Mouse (Mus musculus) olfactory bulb, adult 2 months (tissue): ENCODE results near the gene Sppl3. TPM values are rescaled to one million over a fixed set of nuclear protein-coding genes. Genes with fewer than 3 reads are reported as not detected.
"Not testable (repeated sequence)": the region's sequence is repeated elsewhere in the genome, so short reads cannot be mapped to it uniquely, and the experiment has no call there.

Experiments used
- H3K27ac ChIP-seq: fragments of 200-500 bp; 2 replicates; pipeline ENCODE4 v1.5.1; 2012; ENCODE audit warnings: low read depth, low read length; ENCODE audit not compliant: insufficient read depth
- H3K4me1 ChIP-seq: fragments of 200-500 bp; 2 replicates; pipeline ENCODE4 v1.6.1; 2012; ENCODE audit warnings: low read length; ENCODE audit not compliant: control insufficient read depth, insufficient read depth
- H3K4me3 ChIP-seq: fragments of 200-500 bp; 2 replicates; pipeline ENCODE4 v1.5.1; 2012; ENCODE audit warnings: mild to moderate bottlenecking, low read depth, low read length, moderate library complexity; ENCODE audit not compliant: insufficient read depth
- CTCF ChIP-seq: fragments of 200-500 bp; IDR thresholded peaks from 2 replicates; pipeline ENCODE4 v1.5.1; 2012; ENCODE audit warnings: low read depth, mild to moderate bottlenecking, low read length, moderate library complexity; ENCODE audit not compliant: insufficient read depth
- POLR2A ChIP-seq: fragments of 200-500 bp; IDR thresholded peaks from 2 replicates; pipeline ENCODE4 v1.6.1; 2012; ENCODE audit warnings: mild to moderate bottlenecking, low read depth, low read length, moderate library complexity; ENCODE audit not compliant: insufficient read depth
- WGBS: fragments of 180-500 bp; shearing (Covaris S2); methylation state at CpG from one replicate; pipeline ENCODE4 v1.1.7; 2018; 5-methylcytosine and 5-hydroxymethylcytosine counted together
- polyA plus RNA-seq: library from polyadenylated mRNA; stranded (reverse); fragments of >200 nt; gene quantifications from 2 replicates; pipeline ENCODE4 v1.2.4, GENCODE M21; 2012; ENCODE audit warnings: low replicate concordance; ENCODE audit not compliant: missing spikeins, insufficient read depth, insufficient read length

The Sppl3 gene
- polyA plus RNA-seq, 1 experiment: not detected

- WGBS: 53% methylated on average over 5 of the region's 5 CpGs
- TF ChIP-seq CTCF (no peak), POLR2A (no peak)
- peaks cover 10% of the 10 kb centered on the region for H3K4me1 ChIP-seq
- H3K27ac ChIP-seq: no peak overlapping the region
- no peak overlapping the region for H3K4me3 ChIP-seq
These were observed 88.6 kb downstream of the Sppl3 start for GRCm38 (mm10) chr5:115099530-115099929.

DNA sequence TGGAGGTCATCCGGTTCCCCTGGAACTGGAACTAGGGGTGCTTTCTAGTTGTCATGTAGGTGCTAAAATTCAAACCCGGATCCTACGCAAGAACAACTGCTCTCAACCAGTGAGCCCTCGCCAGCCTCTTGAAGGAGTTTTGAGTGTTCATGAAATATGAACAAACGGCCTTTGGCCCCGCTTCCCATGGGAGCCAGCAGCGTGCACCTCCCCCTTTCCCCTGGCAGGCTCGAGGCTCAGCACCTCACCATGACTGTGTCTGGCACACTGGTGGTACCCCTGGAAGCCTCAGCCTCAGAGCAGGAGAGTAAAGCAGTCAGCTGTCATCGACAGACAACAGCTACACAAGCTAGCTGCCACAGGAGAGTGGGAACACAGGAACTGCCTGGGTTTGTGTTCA is 89.1 kb downstream of the Sppl3 start:
- Histone ChIP-seq H3K27ac (no peak overlapping the region), H3K4me1 (peaks cover 10% of the 10 kb centered on the region), H3K4me3 (no peak overlapping the region)
- no peak for TF ChIP-seq POLR2A
- no peak for TF ChIP-seq CTCF
- WGBS: 83% methylated on average over 9 of the region's 9 CpGs

DNA sequence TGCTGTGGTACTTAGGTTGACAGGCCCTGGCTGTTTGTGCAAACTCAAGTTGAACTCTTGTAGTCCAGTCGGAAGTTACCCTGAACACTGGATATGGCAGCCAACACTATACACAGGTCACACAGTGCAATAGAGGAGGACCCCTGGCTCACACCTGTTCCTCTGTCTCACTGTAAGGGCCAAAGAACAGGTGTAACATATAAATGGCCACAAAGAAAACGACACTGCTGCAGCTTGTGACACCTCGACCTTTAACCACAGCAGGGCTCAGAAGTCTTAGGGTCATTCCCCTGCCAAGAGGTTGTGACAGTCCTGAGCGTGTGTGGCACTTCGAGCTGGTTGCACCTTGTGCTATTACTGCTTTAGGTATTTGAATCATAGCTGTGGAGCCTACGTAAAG is 89.5 kb downstream of the Sppl3 start:
- Histone ChIP-seq H3K4me1 (peaks cover 10% of the 10 kb centered on the region), H3K27ac (no peak overlapping the region), H3K4me3 (no peak overlapping the region)
- TF ChIP-seq POLR2A: no peak
- no peak for TF ChIP-seq CTCF
- WGBS: 83% methylated on average over 6 of the region's 6 CpGs

- Histone ChIP-seq H3K27ac (no peak overlapping the region), H3K4me1 (peaks cover 10% of the 10 kb centered on the region), H3K4me3 (no peak overlapping the region)
- no peak for TF ChIP-seq CTCF
- TF ChIP-seq POLR2A: no peak
- WGBS: 95% methylated on average over 2 of the region's 2 CpGs
These were observed 91.3 kb downstream of the Sppl3 start for GRCm38 (mm10) chr5:115102231-115102630.

GRCm38 (mm10) chr5:115103253-115103652 is 92.3 kb downstream of the Sppl3 start:
- WGBS: 96% methylated on average over 23 of the region's 23 CpGs
- not testable (repeated sequence) for H3K27ac ChIP-seq, H3K4me3 ChIP-seq, H3K4me1 ChIP-seq

DNA sequence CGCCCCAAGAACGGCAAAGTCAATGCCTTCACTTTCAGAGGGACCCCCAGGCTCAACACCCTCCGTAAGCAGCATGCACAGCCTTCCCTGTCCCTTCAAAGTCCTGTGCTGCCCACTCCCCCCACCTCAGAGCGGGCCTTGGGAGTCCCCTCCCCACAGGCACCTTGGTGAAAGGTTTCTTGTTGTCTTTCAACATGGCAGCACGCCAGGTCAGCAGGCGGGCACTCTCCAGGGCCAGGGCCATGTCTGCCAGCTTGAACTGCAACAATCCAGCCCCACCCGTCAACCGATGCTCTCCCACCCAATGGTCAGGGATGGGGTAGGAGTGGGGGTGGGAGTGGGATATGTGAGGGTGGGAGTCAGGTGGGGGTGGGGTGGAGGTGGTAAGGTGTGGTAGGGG is 100.2 kb downstream of the Sppl3 start:
- no peak overlapping the region for H3K27ac ChIP-seq
- TF ChIP-seq POLR2A (no peak), CTCF (no peak)
- 81% methylated on average over 7 of the region's 8 CpGs for WGBS
- no peak overlapping the region for H3K4me3 ChIP-seq
- H3K4me1 ChIP-seq: peaks cover 5% of the 10 kb centered on the region; the same call in 1 of the 2 replicates

GRCm38 (mm10) chr5:115113244-115113643 is 102.3 kb downstream of the Sppl3 start:
- Histone ChIP-seq H3K4me1 (peaks cover 5% of the 10 kb centered on the region; the same call in 1 of the 2 replicates), H3K27ac (no peak overlapping the region), H3K4me3 (no peak overlapping the region)
- no peak for TF ChIP-seq POLR2A
- TF ChIP-seq CTCF: no peak
- WGBS: 96% methylated on average over 12 of the region's 12 CpGs

- H3K27ac ChIP-seq: no peak overlapping the region
- TF ChIP-seq CTCF (no peak), POLR2A (no peak)
- WGBS: 91% methylated on average over 8 of the region's 8 CpGs
- H3K4me3 ChIP-seq: no peak overlapping the region
- peaks cover 8% of the 10 kb centered on the region for H3K4me1 ChIP-seq
These were observed 103.6 kb downstream of the Sppl3 start for GRCm38 (mm10) chr5:115114501-115114900.

GRCm38 (mm10) chr5:115116426-115116825 is 105.5 kb downstream of the Sppl3 start:
- no peak overlapping the region for H3K27ac ChIP-seq
- no peak overlapping the region for H3K4me3 ChIP-seq
- H3K4me1 ChIP-seq: peaks cover 8% of the 10 kb centered on the region
- TF ChIP-seq CTCF: no peak
- no peak for TF ChIP-seq POLR2A
- 96% methylated on average over 3 of the region's 3 CpGs for WGBS

DNA sequence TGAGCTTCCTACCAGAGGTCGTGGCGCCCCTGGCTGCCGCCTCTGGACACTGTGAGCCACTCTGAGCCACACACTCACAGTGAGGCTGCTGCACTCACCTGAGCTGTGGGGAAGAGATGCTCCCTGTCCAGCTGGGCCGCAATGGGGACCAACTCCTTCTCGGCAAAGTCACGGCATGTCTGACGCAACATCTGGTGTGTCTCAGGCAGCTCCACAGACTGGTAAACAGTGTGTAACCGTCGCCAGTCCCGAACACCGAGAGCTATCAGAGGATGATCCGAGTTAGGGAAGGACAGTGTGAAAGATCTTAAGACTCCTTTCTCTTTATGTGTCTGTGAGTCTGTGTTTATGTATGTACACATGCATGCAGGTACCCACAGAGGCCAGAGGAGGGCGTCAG is 106.5 kb downstream of the Sppl3 start:
- WGBS: 95% methylated on average over 13 of the region's 13 CpGs
- no peak overlapping the region for H3K4me3 ChIP-seq
- peaks cover 3% of the 10 kb centered on the region; the same call in 1 of the 2 replicates for H3K4me1 ChIP-seq
- no peak for TF ChIP-seq CTCF
- TF ChIP-seq POLR2A: no peak
- no peak overlapping the region for H3K27ac ChIP-seq
